Mouse (Mus musculus) hindbrain, postnatal 0 days (tissue): ENCODE results near the gene Mbnl2. TPM values are rescaled to one million over a fixed set of nuclear protein-coding genes. Genes with fewer than 3 reads are reported as not detected.

Experiments
- ATAC-seq: fragments of 200-750 bp; cut with Nextera tagmentation; 2 replicates; pipeline ENCODE4 v1.8.0; 2017; ENCODE audit warnings: mild to moderate bottlenecking, moderate TSS enrichment, moderate library complexity
- DNase-seq: peaks from one replicate; pipeline ENCODE4 v3.0.0-alpha.2; 2015; ENCODE audit warnings: low spot score
- H3K27ac ChIP-seq: fragments of 300-500 bp; sonication (generic); 2 replicates; pipeline ENCODE4 v1.5.1; 2014; ENCODE audit warnings: mild to moderate bottlenecking
- H3K27me3 ChIP-seq: fragments of 300-500 bp; sonication (generic); 2 replicates; pipeline ENCODE4 v1.6.1; 2014; ENCODE audit warnings: low read length, mixed read lengths; ENCODE audit not compliant: insufficient read depth
- H3K36me3 ChIP-seq: fragments of 300-500 bp; sonication (generic); 2 replicates; pipeline ENCODE4 v1.6.1; 2014; ENCODE audit warnings: low read length, mixed read lengths; ENCODE audit not compliant: insufficient read depth
- H3K4me1 ChIP-seq: fragments of 300-500 bp; sonication (generic); 2 replicates; pipeline ENCODE4 v1.6.1; 2014; ENCODE audit warnings: antibody characterized with exemption, low read length, mixed read lengths; ENCODE audit not compliant: insufficient read depth
- H3K4me2 ChIP-seq: fragments of 300-500 bp; sonication (generic); 2 replicates; pipeline ENCODE4 v1.6.1; 2014; ENCODE audit warnings: low read depth, mild to moderate bottlenecking, low read length, moderate library complexity, mixed read lengths
- H3K4me3 ChIP-seq: fragments of 300-500 bp; sonication (generic); 2 replicates; pipeline ENCODE4 v1.5.1; 2014; ENCODE audit warnings: low read length
- H3K9ac ChIP-seq: fragments of 300-500 bp; sonication (generic); replicated peaks from 2 replicates; pipeline ENCODE4 v1.6.1; 2014; ENCODE audit warnings: mild to moderate bottlenecking, low read length, moderate library complexity, mixed read lengths
- H3K9me3 ChIP-seq: fragments of 300-500 bp; sonication (generic); 2 replicates; pipeline ENCODE4 v1.6.1; 2016; ENCODE audit warnings: low read length, mixed read lengths
- CTCF ChIP-seq: IDR thresholded peaks from 2 replicates; pipeline ENCODE4 v1.5.1; 2016; ENCODE audit warnings: antibody characterized with exemption, control low read depth, low read depth
- whole genome bisulfite sequencing: fragments of 180-500 bp; shearing (Covaris S2); extraction: QIAGEN DNeasy Blood & Tissue Kit; methylation state at CpG from one replicate; pipeline ENCODE4 v1.1.7; 2014; 5-methylcytosine and 5-hydroxymethylcytosine counted together
- polyA plus RNA-seq: library from polyadenylated mRNA; unstranded; fragments of >200 nt; fragmentation: Nextera tagmentation; extraction: Ambion mirVana; gene quantifications from 2 replicates; pipeline ENCODE4 v1.2.1, GENCODE M21; 2015
- total RNA-seq: library from RNA; depleted of rRNA; stranded (reverse); fragments of >200 nt; gene quantifications from 2 replicates; pipeline ENCODE4 v1.2.3, GENCODE M21; 2014

The Mbnl2 gene
- total and polyA plus RNA-seq, 2 experiments from 2014 or later = 28.6 to 78.3 TPM

GRCm38 (mm10) chr14:120291226-120291757, 15.8 kb downstream of the Mbnl2 start:
- H3K4me2 ChIP-seq = no peak overlapping the region
- ATAC-seq (no peak), DNase-seq (no peak)
- TF ChIP-seq CTCF = no peak
- no peak overlapping the region for H3K4me3 ChIP-seq
- no peaks in the 10 kb centered on the region for H3K27me3 ChIP-seq
- no peaks in the 10 kb centered on the region for H3K9me3 ChIP-seq
- H3K4me1 ChIP-seq = peaks cover 14% of the 10 kb centered on the region; the same call in 1 of the 2 replicates
- no peak overlapping the region for H3K27ac ChIP-seq
- no peaks in the 10 kb centered on the region for H3K36me3 ChIP-seq
- H3K9ac ChIP-seq = no peak overlapping the region
- WGBS = 91% methylated on average over 13 of the region's 13 CpGs

DNA sequence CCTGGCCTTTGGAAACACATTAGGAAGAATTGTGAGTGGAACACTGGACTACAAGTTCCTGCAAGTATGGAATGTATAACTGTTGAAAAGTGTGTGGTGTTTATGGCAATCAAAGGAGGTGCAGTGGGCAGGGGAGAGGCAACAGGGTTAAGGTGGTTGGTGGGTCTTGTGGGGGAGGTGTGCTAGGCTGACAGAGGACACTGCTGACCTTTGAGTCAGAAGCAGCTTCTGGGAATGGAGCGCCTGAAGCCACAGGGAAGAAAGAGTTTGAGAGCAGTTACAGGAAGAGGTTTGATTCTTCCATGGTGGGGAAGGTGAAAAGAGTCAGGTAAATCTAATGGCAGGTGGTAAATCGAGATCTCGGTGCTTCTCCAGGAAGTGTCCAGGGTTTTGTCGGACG, 16.7 kb downstream of the Mbnl2 start:
- Histone ChIP-seq H3K36me3 (no peaks in the 10 kb centered on the region), H3K4me3 (no peak overlapping the region), H3K27me3 (no peaks in the 10 kb centered on the region), H3K9me3 (no peaks in the 10 kb centered on the region), H3K27ac (no peak overlapping the region), H3K4me1 (peaks cover 9% of the 10 kb centered on the region; the same call in 1 of the 2 replicates), H3K4me2 (no peak overlapping the region), H3K9ac (no peak overlapping the region)
- 92% methylated on average over 5 of the region's 5 CpGs for WGBS
- no peak for TF ChIP-seq CTCF
- no peak for ATAC-seq
- no peak for DNase-seq

- ATAC-seq = no peak
- Histone ChIP-seq H3K4me2 (no peak overlapping the region), H3K27ac (no peak overlapping the region), H3K27me3 (no peaks in the 10 kb centered on the region), H3K9me3 (no peaks in the 10 kb centered on the region), H3K9ac (no peak overlapping the region), H3K4me3 (no peak overlapping the region), H3K4me1 (peaks cover 4% of the 10 kb centered on the region; the same call in 1 of the 2 replicates), H3K36me3 (no peaks in the 10 kb centered on the region)
- DNase-seq = no peak
- WGBS = 80% methylated on average over 6 of the region's 6 CpGs
- no peak for TF ChIP-seq CTCF
Measured at GRCm38 (mm10) chr14:120292617-120293195, 17.2 kb downstream of the Mbnl2 start.

- H3K4me1 ChIP-seq = peaks cover 4% of the 10 kb centered on the region; the same call in 1 of the 2 replicates
- H3K27me3 ChIP-seq = no peaks in the 10 kb centered on the region
- H3K9me3 ChIP-seq = no peaks in the 10 kb centered on the region
- 84% methylated on average over 6 of the region's 6 CpGs for WGBS
- ATAC-seq (no peak), DNase-seq (no peak)
- no peaks in the 10 kb centered on the region for H3K36me3 ChIP-seq
- TF ChIP-seq CTCF = no peak
- no peak overlapping the region for H3K4me3 ChIP-seq
- H3K27ac ChIP-seq = no peak overlapping the region
- no peak overlapping the region for H3K9ac ChIP-seq
- H3K4me2 ChIP-seq = no peak overlapping the region
Measured at GRCm38 (mm10) chr14:120294480-120294879, 19.0 kb downstream of the Mbnl2 start.

- Histone ChIP-seq H3K9me3 (no peaks in the 10 kb centered on the region), H3K27ac (no peak overlapping the region), H3K4me3 (no peak overlapping the region), H3K27me3 (no peaks in the 10 kb centered on the region), H3K4me2 (no peak overlapping the region), H3K9ac (no peak overlapping the region), H3K4me1 (peaks cover 4% of the 10 kb centered on the region; the same call in 1 of the 2 replicates), H3K36me3 (no peaks in the 10 kb centered on the region)
- DNase-seq (no peak), ATAC-seq (0 out of 2 replicates have a peak, but pooled peaks have one; percentile 5)
- WGBS = 75% methylated on average over 13 of the region's 13 CpGs
- no peak for TF ChIP-seq CTCF
Measured at GRCm38 (mm10) chr14:120295355-120296220, 20.1 kb downstream of the Mbnl2 start.

- 78% methylated on average over 17 of the region's 17 CpGs for WGBS
- peaks cover 4% of the 10 kb centered on the region; the same call in 1 of the 2 replicates for H3K4me1 ChIP-seq
- H3K9ac ChIP-seq = no peak overlapping the region
- DNase-seq = no peak
- no peaks in the 10 kb centered on the region for H3K36me3 ChIP-seq
- H3K9me3 ChIP-seq = no peaks in the 10 kb centered on the region
- TF ChIP-seq CTCF = no peak
- no peak overlapping the region for H3K4me3 ChIP-seq
- no peak overlapping the region for H3K27ac ChIP-seq
- H3K27me3 ChIP-seq = no peaks in the 10 kb centered on the region
- no peak overlapping the region for H3K4me2 ChIP-seq
- peak; percentile 51; the same call in 1 of the 2 replicates for ATAC-seq
Measured at GRCm38 (mm10) chr14:120296231-120297006, 20.9 kb downstream of the Mbnl2 start.
